Mouse (Mus musculus): Measurements from ENCODE around the gene Slu7. TPM values are rescaled to one million over a fixed set of nuclear protein-coding genes. Genes with fewer than 3 reads are reported as not detected.
A peak's percentile ranks its signal among the peaks of the same experiment; 100 is the strongest.

Slu7 gene
- polyA plus RNA-seq, 1 experiment from 2014 or later = 59.6 TPM

GRCm38 (mm10) chr11:43426414-43426884, 7.1 kb upstream of the Slu7 start:
- 17% methylated on average over 7 of the region's 7 CpGs for WGBS
- peak; percentile 46 for ATAC-seq (replicated peaks; ENCODE audit: low FRiP score)
- Histone ChIP-seq H3K36me3 (peaks cover 21% of the 10 kb centered on the region), H3K9ac (peak overlapping the region; percentile 54; the same call in 1 of the 2 replicates), H3K4me2 (peak overlapping the region; percentile 61), H3K27me3 (no peaks in the 10 kb centered on the region), H3K27ac (peak overlapping the region; percentile 71), H3K4me3 (replicated peaks) (peak overlapping the region; percentile 65), H3K4me1 (peaks cover 12% of the 10 kb centered on the region), H3K9me3 (replicated peaks) (no peaks in the 10 kb centered on the region; the same call in 1 of the 2 replicates)

- no peaks in the 10 kb centered on the region for H3K27me3 ChIP-seq
- peak overlapping the region; percentile 71 for H3K9ac ChIP-seq
- H3K4me3 ChIP-seq (replicated peaks) = peak overlapping the region; percentile 95
- WGBS = under 1% methylated on average over 9 of the region's 9 CpGs
- H3K27ac ChIP-seq = peak overlapping the region; percentile 62
- peak; percentile 40 for ATAC-seq (replicated peaks; ENCODE audit: low FRiP score)
- no peaks in the 10 kb centered on the region for H3K9me3 ChIP-seq (replicated peaks)
- H3K36me3 ChIP-seq = peaks cover 20% of the 10 kb centered on the region
- peak overlapping the region; percentile 68 for H3K4me2 ChIP-seq
- peaks cover 9% of the 10 kb centered on the region for H3K4me1 ChIP-seq
Measured at GRCm38 (mm10) chr11:43434024-43434407, 472 bp downstream of the Slu7 start.

GRCm38 (mm10) chr11:43441121-43441520, 7.6 kb downstream of the Slu7 start:
- Histone ChIP-seq H3K27ac (no peak overlapping the region), H3K9me3 (replicated peaks) (no peaks in the 10 kb centered on the region), H3K27me3 (no peaks in the 10 kb centered on the region), H3K4me2 (no peak overlapping the region), H3K9ac (no peak overlapping the region), H3K4me3 (replicated peaks) (no peak overlapping the region), H3K4me1 (no peaks in the 10 kb centered on the region), H3K36me3 (peaks cover 91% of the 10 kb centered on the region)
- ATAC-seq (replicated peaks; ENCODE audit: low FRiP score) = no peak
- 94% methylated on average over 10 of the region's 10 CpGs for WGBS

GRCm38 (mm10) chr11:43443183-43443582, 9.6 kb downstream of the Slu7 start:
- H3K9ac ChIP-seq = no peak overlapping the region
- no peaks in the 10 kb centered on the region for H3K27me3 ChIP-seq
- H3K9me3 ChIP-seq (replicated peaks) = no peaks in the 10 kb centered on the region
- no peaks in the 10 kb centered on the region for H3K4me1 ChIP-seq
- H3K4me3 ChIP-seq (replicated peaks) = no peak overlapping the region
- H3K36me3 ChIP-seq = peaks cover 99% of the 10 kb centered on the region
- no peak for ATAC-seq (replicated peaks; ENCODE audit: low FRiP score)
- no peak overlapping the region for H3K27ac ChIP-seq
- 95% methylated on average over 13 of the region's 13 CpGs for WGBS
- H3K4me2 ChIP-seq = no peak overlapping the region

GRCm38 (mm10) chr11:43449916-43450315, 16.4 kb downstream of the Slu7 start:
- H3K4me3 ChIP-seq (replicated peaks) = no peak overlapping the region
- H3K36me3 ChIP-seq = peaks cover 31% of the 10 kb centered on the region
- no peaks in the 10 kb centered on the region for H3K9me3 ChIP-seq (replicated peaks)
- no peaks in the 10 kb centered on the region for H3K4me1 ChIP-seq
- H3K27me3 ChIP-seq = no peaks in the 10 kb centered on the region
- no peak overlapping the region for H3K4me2 ChIP-seq
- 87% methylated on average over 2 of the region's 2 CpGs for WGBS
- no peak for ATAC-seq (replicated peaks; ENCODE audit: low FRiP score)
- H3K9ac ChIP-seq = no peak overlapping the region
- H3K27ac ChIP-seq = no peak overlapping the region

GRCm38 (mm10) chr11:43451322-43451721, 17.8 kb downstream of the Slu7 start:
- Histone ChIP-seq H3K4me2 (no peak overlapping the region), H3K4me3 (replicated peaks) (no peak overlapping the region), H3K36me3 (peaks cover 17% of the 10 kb centered on the region), H3K9ac (no peak overlapping the region), H3K27me3 (no peaks in the 10 kb centered on the region), H3K4me1 (no peaks in the 10 kb centered on the region), H3K9me3 (replicated peaks) (no peaks in the 10 kb centered on the region), H3K27ac (no peak overlapping the region)
- no peak for ATAC-seq (replicated peaks; ENCODE audit: low FRiP score)
- 64% methylated on average over 4 of the region's 4 CpGs for WGBS

GRCm38 (mm10) chr11:43452266-43452665, 18.7 kb downstream of the Slu7 start:
- no peak for ATAC-seq (replicated peaks; ENCODE audit: low FRiP score)
- WGBS = 68% methylated on average over 2 of the region's 2 CpGs
- no peak overlapping the region for H3K4me2 ChIP-seq
- H3K4me3 ChIP-seq (replicated peaks) = no peak overlapping the region
- no peaks in the 10 kb centered on the region for H3K27me3 ChIP-seq
- H3K4me1 ChIP-seq = no peaks in the 10 kb centered on the region
- H3K36me3 ChIP-seq = peaks cover 8% of the 10 kb centered on the region
- no peaks in the 10 kb centered on the region for H3K9me3 ChIP-seq (replicated peaks)
- no peak overlapping the region for H3K9ac ChIP-seq
- H3K27ac ChIP-seq = no peak overlapping the region

GRCm38 (mm10) chr11:43463204-43463603, 29.7 kb downstream of the Slu7 start:
- ATAC-seq (replicated peaks; ENCODE audit: low FRiP score) = no peak
- Histone ChIP-seq H3K4me2 (no peak overlapping the region), H3K9ac (no peak overlapping the region), H3K27me3 (no peaks in the 10 kb centered on the region), H3K4me1 (no peaks in the 10 kb centered on the region), H3K27ac (no peak overlapping the region), H3K4me3 (replicated peaks) (no peak overlapping the region), H3K9me3 (replicated peaks) (no peaks in the 10 kb centered on the region), H3K36me3 (no peaks in the 10 kb centered on the region)
- WGBS = 94% methylated on average over 25 of the region's 25 CpGs

- peak overlapping the region; percentile 9; the same call in 1 of the 2 replicates for H3K4me2 ChIP-seq
- H3K4me3 ChIP-seq (replicated peaks) = no peak overlapping the region
- H3K9ac ChIP-seq = no peak overlapping the region
- WGBS = 46% methylated on average over 5 of the region's 5 CpGs
- no peak for ATAC-seq (replicated peaks; ENCODE audit: low FRiP score)
- H3K9me3 ChIP-seq (replicated peaks) = no peaks in the 10 kb centered on the region
- H3K27ac ChIP-seq = peak overlapping the region; percentile 57
- no peaks in the 10 kb centered on the region for H3K27me3 ChIP-seq
- peaks cover 32% of the 10 kb centered on the region for H3K4me1 ChIP-seq
- H3K36me3 ChIP-seq = no peaks in the 10 kb centered on the region
Measured at GRCm38 (mm10) chr11:43470118-43470517, 36.6 kb downstream of the Slu7 start.

- Histone ChIP-seq H3K4me2 (no peak overlapping the region), H3K9me3 (replicated peaks) (no peaks in the 10 kb centered on the region), H3K4me1 (peaks cover 33% of the 10 kb centered on the region), H3K4me3 (replicated peaks) (no peak overlapping the region), H3K27ac (peak overlapping the region; percentile 57), H3K27me3 (no peaks in the 10 kb centered on the region), H3K9ac (no peak overlapping the region), H3K36me3 (no peaks in the 10 kb centered on the region)
- ATAC-seq (replicated peaks; ENCODE audit: low FRiP score) = no peak; the same call in 1 of the 2 replicates
- WGBS = 56% methylated on average over 6 of the region's 6 CpGs
Measured at GRCm38 (mm10) chr11:43470881-43471820, 37.6 kb downstream of the Slu7 start.

- peaks cover 33% of the 10 kb centered on the region for H3K4me1 ChIP-seq
- H3K9ac ChIP-seq = no peak overlapping the region
- no peak overlapping the region for H3K4me2 ChIP-seq
- ATAC-seq (replicated peaks; ENCODE audit: low FRiP score) = no peak
- H3K27ac ChIP-seq = no peak overlapping the region
- no peaks in the 10 kb centered on the region for H3K27me3 ChIP-seq
- 75% methylated on average over 1 of the region's 1 CpGs for WGBS
- H3K4me3 ChIP-seq (replicated peaks) = no peak overlapping the region
- H3K36me3 ChIP-seq = no peaks in the 10 kb centered on the region
- H3K9me3 ChIP-seq (replicated peaks) = no peaks in the 10 kb centered on the region
Measured at GRCm38 (mm10) chr11:43473115-43473514, 39.6 kb downstream of the Slu7 start.

GRCm38 (mm10) chr11:43473635-43474224, 40.2 kb downstream of the Slu7 start:
- H3K4me2 ChIP-seq = peak overlapping the region; percentile 62
- 54% methylated on average over 15 of the region's 15 CpGs for WGBS
- H3K4me3 ChIP-seq (replicated peaks) = peak overlapping the region; percentile 36
- H3K27ac ChIP-seq = no peak overlapping the region
- H3K36me3 ChIP-seq = no peaks in the 10 kb centered on the region
- H3K9ac ChIP-seq = no peak overlapping the region
- H3K4me1 ChIP-seq = peaks cover 33% of the 10 kb centered on the region
- no peaks in the 10 kb centered on the region for H3K27me3 ChIP-seq
- H3K9me3 ChIP-seq (replicated peaks) = no peaks in the 10 kb centered on the region
- ATAC-seq (replicated peaks; ENCODE audit: low FRiP score) = no peak
